Mouse (Mus musculus): Measurements from ENCODE around the gene Adamts3.
A peak's percentile ranks its signal among the peaks of the same experiment; 100 is the strongest.

Gene Adamts3

DNA sequence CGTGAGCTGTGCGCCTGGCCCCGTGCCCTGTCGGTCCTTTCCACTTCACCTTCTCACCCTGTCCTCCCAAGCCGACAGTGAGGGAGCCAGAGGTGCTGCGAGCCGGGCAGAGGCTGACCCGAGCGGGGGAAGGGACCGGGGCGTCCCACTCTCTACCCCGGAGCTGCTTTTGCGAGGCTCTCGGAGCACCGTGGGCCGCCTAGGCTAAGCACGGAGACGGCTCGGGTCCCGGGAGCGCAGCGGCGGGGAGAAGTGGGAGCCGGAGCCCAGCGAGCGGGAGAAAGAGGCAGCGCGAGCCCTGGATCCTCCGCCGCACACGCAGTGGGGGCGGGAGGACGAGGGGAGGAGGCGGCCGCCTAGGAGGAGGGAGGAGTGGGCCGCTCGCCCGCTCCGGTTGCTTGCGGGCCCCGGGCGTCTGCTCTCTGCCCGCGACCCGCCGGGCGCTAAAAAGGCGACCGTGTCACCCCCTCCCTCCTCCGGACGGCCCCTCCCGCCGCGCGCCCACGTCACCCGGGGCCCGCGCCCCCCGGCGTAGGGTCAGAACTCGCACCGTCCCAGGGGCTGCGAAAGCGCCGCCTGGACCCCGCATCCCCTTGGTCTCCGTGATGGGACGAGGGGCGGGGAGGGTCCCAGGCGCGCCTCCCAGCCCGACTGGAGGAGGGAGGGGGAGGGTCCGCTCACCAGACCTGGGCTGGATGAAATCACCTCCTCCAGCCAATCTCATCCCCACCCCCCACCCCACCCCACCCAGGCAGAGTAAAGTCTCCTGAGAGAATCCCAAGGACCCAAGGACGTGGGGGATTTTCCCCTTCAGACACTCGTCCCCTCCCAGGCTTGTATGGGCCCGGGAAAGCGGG lies at the start of gene Adamts3:
Adamts3 (minus strand) TSS at position 284 of the 857 bp plus-strand sequence.
- peak; percentile 57 for DNase-seq

- DNase-seq, result no peak
Observed at GRCm38 (mm10) chr5:89931511-89931910, 48.4 kb upstream of the Adamts3 start.

GRCm38 (mm10) chr5:89912359-89912758 lies 29.2 kb upstream of the Adamts3 start:
- DNase-seq, result no peak

GRCm38 (mm10) chr5:89911950-89912349 lies 28.8 kb upstream of the Adamts3 start:
- DNase-seq, result no peak

DNA sequence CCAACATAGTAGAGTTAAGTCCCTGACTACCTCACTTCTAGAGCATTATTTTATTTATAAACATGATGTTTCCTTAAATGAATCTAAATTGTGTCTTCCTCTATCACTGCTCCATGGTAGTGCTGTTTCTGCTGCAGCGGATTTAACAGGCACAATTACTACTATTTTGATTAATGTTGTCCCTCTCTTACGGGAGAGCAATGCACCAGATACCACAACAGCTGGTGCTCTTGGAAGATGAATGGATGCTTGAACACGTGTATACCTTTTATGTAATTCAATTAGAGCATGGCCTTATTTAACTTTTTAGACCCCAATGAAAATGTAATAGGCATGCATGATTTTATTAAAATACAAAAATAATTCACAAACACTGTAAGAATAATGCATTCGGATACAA lies 28.4 kb upstream of the Adamts3 start:
- DNase-seq, result no peak

- no peak for DNase-seq
Observed at GRCm38 (mm10) chr5:89906884-89907431, 23.8 kb upstream of the Adamts3 start.

GRCm38 (mm10) chr5:89901026-89901425 lies 17.9 kb upstream of the Adamts3 start:
- no peak for DNase-seq

DNA sequence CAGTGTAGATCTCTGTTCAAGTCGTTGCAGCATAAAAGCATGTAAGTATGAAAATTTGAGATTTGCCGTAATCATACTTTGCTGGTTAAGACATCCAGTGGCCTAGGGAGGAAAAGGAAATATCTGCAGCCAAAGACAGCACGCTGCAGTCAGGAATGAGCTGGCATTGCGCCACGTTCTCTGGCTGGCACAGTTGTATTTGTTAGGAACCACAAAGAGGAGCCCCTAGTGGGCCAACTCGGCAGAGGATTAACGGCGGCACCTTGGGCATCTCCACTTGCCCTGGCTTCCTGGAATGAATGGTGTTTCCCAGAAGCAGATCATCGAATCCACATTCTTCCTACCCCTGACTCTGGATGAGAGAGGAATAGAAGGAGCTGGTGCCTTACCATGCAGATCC lies 14.4 kb upstream of the Adamts3 start:
- peak; percentile 67 for DNase-seq

GRCm38 (mm10) chr5:89895520-89895919 lies 12.4 kb upstream of the Adamts3 start:
- DNase-seq, result no peak

DNA sequence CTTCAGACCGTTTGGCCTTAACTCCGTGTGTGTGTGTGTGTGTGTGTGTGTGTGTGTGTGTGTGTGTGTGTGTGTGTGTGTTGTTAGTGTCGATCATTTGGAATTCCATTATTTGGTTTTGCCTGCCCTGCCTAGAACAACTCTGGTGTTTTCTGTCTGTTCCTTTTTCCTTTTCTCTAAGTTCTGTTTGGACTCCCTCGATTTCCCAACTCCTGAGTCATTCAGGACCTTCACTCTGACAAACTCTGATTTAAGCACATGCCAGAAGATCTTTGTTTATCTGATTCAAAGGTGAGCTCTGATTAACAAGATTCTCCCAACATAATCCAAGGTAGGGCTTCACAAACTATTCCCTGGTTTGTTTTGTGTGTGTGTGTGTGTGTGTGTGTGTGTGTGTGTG lies 1.9 kb upstream of the Adamts3 start:
- no peak for DNase-seq

DNA sequence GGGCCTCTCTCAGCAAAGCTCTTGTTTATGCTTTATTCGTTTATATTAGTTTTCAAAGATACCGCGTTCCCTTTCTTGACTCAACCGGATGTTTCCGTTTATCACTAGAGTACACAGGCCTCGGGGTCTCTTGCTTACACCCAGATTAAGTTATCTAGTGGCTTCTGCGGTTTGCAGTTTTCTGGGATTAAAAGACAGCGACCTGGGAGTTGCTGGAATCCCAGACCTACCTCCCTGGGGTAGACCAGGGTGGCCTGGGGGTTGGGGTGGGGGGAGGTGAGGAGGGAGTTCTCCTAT lies 722 bp upstream of the Adamts3 start:
- DNase-seq, result no peak

GRCm38 (mm10) chr5:89882091-89882734 lies 921 bp downstream of the Adamts3 start:
- peak; percentile 54 for DNase-seq

GRCm38 (mm10) chr5:89881425-89881824 lies 1.7 kb downstream of the Adamts3 start:
- no peak for DNase-seq

DNA sequence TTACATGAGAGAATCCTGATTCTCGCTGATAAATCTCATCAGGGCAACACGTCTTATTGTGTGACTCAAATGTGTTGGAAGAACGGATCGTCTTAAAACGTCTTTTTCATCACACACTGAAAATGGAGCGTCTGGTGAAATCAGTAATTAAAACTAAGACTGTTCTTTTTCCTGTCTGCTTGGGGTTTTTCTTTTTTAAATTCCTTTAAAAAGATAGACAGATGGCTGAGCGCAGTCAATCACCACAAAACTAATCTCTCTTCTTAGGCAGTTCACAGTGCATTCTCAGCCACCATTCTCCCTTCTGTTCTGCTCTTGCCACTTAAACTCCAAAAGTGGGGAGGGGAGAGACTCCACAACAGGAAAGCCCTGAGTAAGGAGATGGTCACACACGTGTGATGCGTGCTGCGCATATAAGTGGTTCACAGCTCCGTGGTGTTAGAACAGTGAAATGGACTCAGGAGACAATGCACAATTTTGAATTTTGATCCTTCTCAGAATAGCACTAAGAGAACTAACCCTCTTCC lies 4.2 kb downstream of the Adamts3 start:
- DNase-seq, result no peak

- no peak for DNase-seq
Observed at GRCm38 (mm10) chr5:89872661-89873060, 10.5 kb downstream of the Adamts3 start.

DNA sequence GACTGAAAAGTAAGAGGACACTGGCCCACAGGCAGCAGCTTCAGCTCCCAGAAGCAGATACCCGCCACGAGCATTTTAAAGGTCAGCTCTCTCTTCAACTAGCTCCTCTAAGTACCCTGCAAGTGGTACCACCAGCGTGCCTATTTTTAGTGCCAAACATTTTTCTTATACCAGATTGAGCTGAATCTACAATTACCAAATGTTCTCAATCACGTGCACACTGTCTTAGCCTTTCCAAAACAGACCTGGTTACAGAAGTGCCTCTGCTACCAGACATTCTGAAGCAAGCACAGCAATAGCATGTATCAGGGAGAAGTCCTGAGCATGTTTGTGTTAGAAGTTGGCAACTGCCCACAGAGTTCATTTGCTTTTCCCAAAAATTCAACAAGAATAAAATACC lies 23.5 kb downstream of the Adamts3 start:
- no peak for DNase-seq

- no peak for DNase-seq
Observed at GRCm38 (mm10) chr5:89858837-89859236, 24.3 kb downstream of the Adamts3 start.

DNA sequence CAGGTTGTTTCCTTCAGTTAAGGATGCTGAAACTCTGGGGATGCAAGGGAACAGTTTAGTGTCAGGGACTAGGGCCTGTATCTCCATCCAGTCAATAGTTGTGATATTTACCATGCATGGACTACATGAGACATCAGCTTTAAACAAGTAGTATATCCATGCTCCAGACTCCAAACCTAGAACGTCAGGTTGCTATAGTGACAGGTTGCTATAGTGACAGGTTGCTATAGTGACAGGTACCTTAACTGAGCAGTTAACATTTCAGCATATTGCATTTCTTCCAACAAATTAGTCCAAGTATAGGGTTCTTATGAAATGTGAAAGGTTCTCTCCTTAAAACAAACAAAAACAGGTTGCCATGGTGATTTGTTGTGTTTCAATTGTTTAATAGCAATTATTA lies 36.6 kb downstream of the Adamts3 start:
- DNase-seq, result peak; percentile 11

GRCm38 (mm10) chr5:89844354-89844753 lies 38.8 kb downstream of the Adamts3 start:
- DNase-seq, result peak; percentile 47

DNA sequence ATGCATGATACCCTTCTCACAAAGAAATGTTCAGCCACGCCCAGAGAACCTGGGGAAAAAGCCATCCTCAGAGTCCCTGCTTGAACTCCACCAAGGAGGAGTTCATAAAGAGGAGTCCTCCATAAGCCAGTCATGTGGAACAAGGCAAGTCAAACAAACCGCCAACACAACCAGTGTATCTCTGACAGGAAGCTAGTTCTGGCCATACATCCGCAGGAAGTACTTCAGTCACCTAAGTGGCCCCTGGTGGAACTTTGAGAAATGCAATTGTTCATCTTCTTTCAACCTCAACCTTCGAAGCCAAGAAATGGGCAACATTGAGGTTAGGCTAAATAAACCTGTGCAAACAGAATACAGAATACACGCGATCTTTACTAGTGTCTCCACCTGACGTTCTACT lies 39.7 kb downstream of the Adamts3 start:
- DNase-seq, result no peak

- peak; percentile 17 for DNase-seq
Observed at GRCm38 (mm10) chr5:89839627-89840026, 43.5 kb downstream of the Adamts3 start.

DNA sequence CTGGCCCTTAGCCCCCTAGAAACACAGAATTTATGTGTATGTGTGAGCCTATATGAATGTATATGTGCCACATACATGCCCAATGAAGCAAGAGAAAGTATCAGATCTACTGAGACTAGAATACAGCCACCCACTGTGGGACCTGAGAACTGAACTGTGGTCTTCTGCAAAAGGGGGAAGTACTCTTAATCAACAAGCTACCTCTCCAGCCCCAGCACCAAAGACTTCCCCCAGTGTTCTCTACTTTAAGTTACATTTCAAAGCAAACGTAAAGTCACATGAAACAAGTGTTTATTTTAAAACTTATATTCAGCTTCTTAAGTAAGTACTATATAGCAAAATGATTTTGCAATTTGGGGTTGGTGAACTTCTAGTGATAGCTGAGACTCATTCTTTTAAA lies 62.0 kb downstream of the Adamts3 start:
- no peak for DNase-seq

GRCm38 (mm10) chr5:89819531-89819930 lies 63.6 kb downstream of the Adamts3 start:
- DNase-seq, result peak; percentile 57

DNA sequence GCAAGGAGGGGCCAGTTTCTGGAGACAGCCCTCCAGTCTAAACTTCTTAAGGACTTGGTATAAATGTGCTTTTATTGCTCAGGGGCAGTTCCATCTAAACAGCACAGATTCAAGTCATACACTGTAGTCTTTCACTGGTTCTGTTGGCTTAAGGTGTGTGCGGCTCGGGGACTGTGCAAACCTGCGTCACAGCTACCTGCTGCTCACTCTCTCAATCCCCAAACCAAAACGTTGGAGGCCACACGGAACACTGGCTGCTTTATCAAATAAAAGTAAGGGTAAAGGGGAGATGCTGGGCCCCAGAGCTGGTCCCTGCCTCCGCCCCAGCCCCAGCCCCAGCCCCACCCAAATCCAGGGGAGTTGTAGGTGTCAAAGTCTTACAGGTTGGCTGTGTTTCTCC lies 66.5 kb downstream of the Adamts3 start:
- DNase-seq, result no peak

Measured in right cerebral cortex, postnatal 14 days (tissue).